Mouse (Mus musculus) neural tube, embryonic 12.5 days (tissue): ENCODE measurements around the gene Kif26b. TPM values are rescaled to one million over a fixed set of nuclear protein-coding genes. Genes with fewer than 3 reads are reported as not detected.

Source experiments
- ATAC-seq: fragments of 200-750 bp; cut with Nextera tagmentation; 2 replicates; pipeline ENCODE4 v1.8.0; 2017; ENCODE audit warnings: low read depth, mild to moderate bottlenecking, moderate TSS enrichment, moderate library complexity; ENCODE audit not compliant: low FRiP score
- H3K27ac ChIP-seq: fragments of 300-500 bp; sonication (generic); 2 replicates; pipeline ENCODE4 v1.5.1; 2016
- H3K27me3 ChIP-seq: fragments of 300-500 bp; sonication (generic); replicated peaks from 2 replicates; pipeline ENCODE4 v1.6.1; 2016; ENCODE audit warnings: mild to moderate bottlenecking
- H3K36me3 ChIP-seq: fragments of 300-500 bp; sonication (generic); 2 replicates; pipeline ENCODE4 v1.6.1; 2016; ENCODE audit warnings: mild to moderate bottlenecking
- H3K4me1 ChIP-seq: fragments of 300-500 bp; sonication (generic); 2 replicates; pipeline ENCODE4 v1.6.1; 2016
- H3K4me2 ChIP-seq: fragments of 300-500 bp; sonication (generic); replicated peaks from 2 replicates; pipeline ENCODE4 v1.6.1; 2016; ENCODE audit warnings: mild to moderate bottlenecking
- H3K4me3 ChIP-seq: fragments of 300-500 bp; sonication (generic); 2 replicates; pipeline ENCODE4 v1.5.1; 2016
- H3K9ac ChIP-seq: fragments of 300-500 bp; sonication (generic); 2 replicates; pipeline ENCODE4 v1.6.1; 2016; ENCODE audit warnings: mild to moderate bottlenecking
- H3K9me3 ChIP-seq: fragments of 300-500 bp; sonication (generic); 2 replicates; pipeline ENCODE4 v1.6.1; 2016; ENCODE audit warnings: mild to moderate bottlenecking
- WGBS: fragments of 180-500 bp; shearing (Covaris S2); methylation state at CpG from one replicate; pipeline ENCODE4 v1.1.7; 2016; 5-methylcytosine and 5-hydroxymethylcytosine counted together
- polyA plus RNA-seq: library from polyadenylated mRNA; unstranded; fragments of >200 nt; fragmentation: Nextera tagmentation; extraction: Ambion mirVana; gene quantifications from 2 replicates; pipeline ENCODE4 v1.2.1, GENCODE M21; 2016

Gene Kif26b
- polyA plus RNA-seq, 1 experiment from 2014 or later = 12.6 TPM

DNA sequence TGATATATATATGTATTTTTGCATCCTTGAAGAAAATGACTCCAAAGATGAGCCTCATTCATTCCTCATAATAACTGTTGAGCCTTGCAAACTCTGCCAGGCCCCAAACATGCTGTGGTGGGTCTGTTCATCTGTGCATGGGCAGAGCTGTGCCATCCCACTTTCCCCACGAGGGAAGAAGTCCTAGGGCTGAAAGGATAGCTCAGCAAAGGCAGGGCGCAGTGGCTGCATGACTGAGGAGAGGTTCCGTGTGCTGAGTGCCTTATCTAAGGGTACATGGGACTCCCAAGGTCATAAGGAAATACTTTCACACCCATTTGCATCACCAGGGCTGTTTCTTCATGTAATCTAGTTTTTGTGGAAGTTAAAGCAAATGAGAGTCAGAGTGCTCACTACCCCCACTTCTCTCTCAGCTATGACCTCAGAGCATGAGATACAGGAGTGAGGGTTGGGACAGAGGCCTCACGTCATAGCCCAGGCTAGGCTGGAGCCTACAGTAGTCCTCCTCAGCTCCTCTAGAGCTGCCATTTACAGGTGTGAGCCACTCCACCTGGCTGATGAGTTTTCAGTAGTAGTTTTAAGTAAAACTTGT, 148.8 kb downstream of the Kif26b start:
- Histone ChIP-seq H3K9ac (no peak overlapping the region), H3K4me2 (no peak overlapping the region), H3K4me3 (no peak overlapping the region), H3K9me3 (no peaks in the 10 kb centered on the region), H3K27me3 (peaks cover 5% of the 10 kb centered on the region; the same call in 1 of the 2 replicates), H3K36me3 (no peaks in the 10 kb centered on the region), H3K27ac (no peak overlapping the region), H3K4me1 (peaks cover 16% of the 10 kb centered on the region)
- peak; percentile 37; the same call in 1 of the 2 replicates for ATAC-seq
- 72% methylated on average over 4 of the region's 4 CpGs for WGBS

- no peaks in the 10 kb centered on the region for H3K36me3 ChIP-seq
- ATAC-seq = no peak
- no peak overlapping the region for H3K4me2 ChIP-seq
- no peak overlapping the region for H3K9ac ChIP-seq
- no peak overlapping the region for H3K27ac ChIP-seq
- H3K9me3 ChIP-seq = no peaks in the 10 kb centered on the region
- no peak overlapping the region for H3K4me3 ChIP-seq
- 63% methylated on average over 10 of the region's 10 CpGs for WGBS
- H3K4me1 ChIP-seq = no peaks in the 10 kb centered on the region; the same call in 1 of the 2 replicates
- peaks cover 5% of the 10 kb centered on the region; the same call in 1 of the 2 replicates for H3K27me3 ChIP-seq
Observed at GRCm38 (mm10) chr1:178683631-178684030, 154.7 kb downstream of the Kif26b start.

- Histone ChIP-seq H3K9me3 (no peaks in the 10 kb centered on the region), H3K4me3 (no peak overlapping the region), H3K36me3 (no peaks in the 10 kb centered on the region), H3K9ac (no peak overlapping the region), H3K27me3 (no peaks in the 10 kb centered on the region), H3K4me2 (no peak overlapping the region), H3K4me1 (no peaks in the 10 kb centered on the region; the same call in 1 of the 2 replicates), H3K27ac (no peak overlapping the region)
- WGBS = 47% methylated on average over 8 of the region's 8 CpGs
- no peak for ATAC-seq
Observed at GRCm38 (mm10) chr1:178684991-178685680, 156.2 kb downstream of the Kif26b start.

- Histone ChIP-seq H3K9me3 (no peaks in the 10 kb centered on the region), H3K36me3 (no peaks in the 10 kb centered on the region), H3K4me2 (no peak overlapping the region), H3K27me3 (no peaks in the 10 kb centered on the region), H3K9ac (no peak overlapping the region), H3K4me1 (no peaks in the 10 kb centered on the region; the same call in 1 of the 2 replicates), H3K4me3 (no peak overlapping the region), H3K27ac (no peak overlapping the region)
- no peak for ATAC-seq
Observed at GRCm38 (mm10) chr1:178686881-178687280, 158.0 kb downstream of the Kif26b start.

GRCm38 (mm10) chr1:178689512-178689911, 160.6 kb downstream of the Kif26b start:
- no peak overlapping the region for H3K4me2 ChIP-seq
- 67% methylated on average over 4 of the region's 4 CpGs for WGBS
- H3K27me3 ChIP-seq = no peaks in the 10 kb centered on the region
- no peak for ATAC-seq
- no peaks in the 10 kb centered on the region; the same call in 1 of the 2 replicates for H3K4me1 ChIP-seq
- H3K4me3 ChIP-seq = no peak overlapping the region
- H3K36me3 ChIP-seq = no peaks in the 10 kb centered on the region
- no peak overlapping the region for H3K9ac ChIP-seq
- H3K27ac ChIP-seq = no peak overlapping the region
- H3K9me3 ChIP-seq = no peaks in the 10 kb centered on the region

GRCm38 (mm10) chr1:178691679-178692078, 162.8 kb downstream of the Kif26b start:
- Histone ChIP-seq H3K36me3 (no peaks in the 10 kb centered on the region), H3K27ac (no peak overlapping the region), H3K4me2 (no peak overlapping the region), H3K4me3 (no peak overlapping the region), H3K4me1 (no peaks in the 10 kb centered on the region), H3K9ac (no peak overlapping the region), H3K9me3 (no peaks in the 10 kb centered on the region), H3K27me3 (no peaks in the 10 kb centered on the region)
- 73% methylated on average over 2 of the region's 3 CpGs for WGBS
- ATAC-seq = no peak

GRCm38 (mm10) chr1:178700102-178700501, 171.2 kb downstream of the Kif26b start:
- Histone ChIP-seq H3K36me3 (no peaks in the 10 kb centered on the region), H3K9ac (no peak overlapping the region), H3K4me1 (0 out of 2 replicates have a peak, but pooled peaks cover 5% of the 10 kb centered on the region), H3K4me3 (no peak overlapping the region), H3K27ac (no peak overlapping the region), H3K27me3 (no peaks in the 10 kb centered on the region), H3K4me2 (no peak overlapping the region), H3K9me3 (no peaks in the 10 kb centered on the region)
- 37% methylated on average over 4 of the region's 4 CpGs for WGBS
- ATAC-seq = no peak

- H3K4me3 ChIP-seq = no peak overlapping the region
- H3K4me1 ChIP-seq = peaks cover 9% of the 10 kb centered on the region; the same call in 1 of the 2 replicates
- ATAC-seq = no peak
- 86% methylated on average over 8 of the region's 8 CpGs for WGBS
- no peaks in the 10 kb centered on the region for H3K9me3 ChIP-seq
- H3K27ac ChIP-seq = no peak overlapping the region
- H3K36me3 ChIP-seq = no peaks in the 10 kb centered on the region
- H3K9ac ChIP-seq = no peak overlapping the region
- no peak overlapping the region for H3K4me2 ChIP-seq
- H3K27me3 ChIP-seq = no peaks in the 10 kb centered on the region
Observed at GRCm38 (mm10) chr1:178703496-178703895, 174.6 kb downstream of the Kif26b start.

DNA sequence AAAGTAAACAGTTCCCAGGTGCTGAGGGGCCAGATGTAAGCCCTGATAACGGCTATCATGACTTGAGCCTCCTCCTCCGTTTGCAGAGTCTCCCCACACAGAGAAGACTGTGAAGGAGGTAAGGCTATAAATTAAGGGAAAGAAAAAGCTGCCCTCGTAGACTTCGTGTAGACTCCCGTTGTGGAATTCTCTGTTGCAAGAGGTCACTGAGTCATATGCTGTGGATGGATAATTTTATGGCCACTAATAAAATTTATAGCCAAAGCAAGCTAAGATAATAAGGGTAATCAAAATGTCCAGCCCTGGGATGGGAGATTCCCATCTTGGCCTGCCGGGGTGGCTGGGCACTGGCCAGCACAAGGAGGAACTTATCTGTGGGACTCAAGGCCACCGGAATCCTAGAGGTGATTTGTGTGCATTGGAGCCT, 179.0 kb downstream of the Kif26b start:
- H3K4me1 ChIP-seq = peaks cover 4% of the 10 kb centered on the region; the same call in 1 of the 2 replicates
- no peaks in the 10 kb centered on the region for H3K9me3 ChIP-seq
- no peak overlapping the region for H3K9ac ChIP-seq
- H3K4me2 ChIP-seq = no peak overlapping the region
- no peak overlapping the region for H3K27ac ChIP-seq
- 20% methylated on average over 7 of the region's 7 CpGs for WGBS
- H3K36me3 ChIP-seq = no peaks in the 10 kb centered on the region
- no peak for ATAC-seq
- no peak overlapping the region for H3K4me3 ChIP-seq
- no peaks in the 10 kb centered on the region for H3K27me3 ChIP-seq

GRCm38 (mm10) chr1:178708356-178708755, 179.4 kb downstream of the Kif26b start:
- 58% methylated on average over 1 of the region's 1 CpGs for WGBS
- Histone ChIP-seq H3K9ac (no peak overlapping the region), H3K27me3 (no peaks in the 10 kb centered on the region), H3K4me2 (no peak overlapping the region), H3K9me3 (no peaks in the 10 kb centered on the region), H3K27ac (no peak overlapping the region), H3K4me3 (no peak overlapping the region), H3K36me3 (no peaks in the 10 kb centered on the region), H3K4me1 (peaks cover 4% of the 10 kb centered on the region; the same call in 1 of the 2 replicates)
- ATAC-seq = no peak

- H3K9me3 ChIP-seq = no peaks in the 10 kb centered on the region
- no peak overlapping the region for H3K27ac ChIP-seq
- no peak overlapping the region for H3K4me2 ChIP-seq
- H3K4me3 ChIP-seq = no peak overlapping the region
- 84% methylated on average over 9 of the region's 9 CpGs for WGBS
- no peaks in the 10 kb centered on the region for H3K27me3 ChIP-seq
- H3K4me1 ChIP-seq = peaks cover 4% of the 10 kb centered on the region; the same call in 1 of the 2 replicates
- no peaks in the 10 kb centered on the region for H3K36me3 ChIP-seq
- H3K9ac ChIP-seq = no peak overlapping the region
- ATAC-seq = no peak
Observed at GRCm38 (mm10) chr1:178712189-178712873, 183.4 kb downstream of the Kif26b start.

DNA sequence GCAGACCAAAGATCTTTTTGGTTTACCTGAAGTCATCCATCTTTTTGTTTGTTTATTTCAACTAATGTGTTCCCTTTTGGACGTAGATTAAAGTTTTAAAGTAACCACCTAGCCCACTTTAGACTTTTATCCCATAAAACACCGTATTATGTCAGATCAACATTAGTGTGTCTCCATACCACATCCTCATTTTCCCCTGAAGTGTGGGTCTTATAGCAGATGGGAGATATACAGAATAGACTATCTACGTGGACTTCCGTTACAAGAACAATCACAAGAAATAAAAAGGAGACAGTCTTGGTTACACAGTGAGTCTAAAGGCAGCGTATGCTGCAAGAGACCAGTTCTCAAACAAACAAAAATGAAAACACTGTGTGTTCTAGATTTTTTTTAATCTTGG, 185.3 kb downstream of the Kif26b start:
- ATAC-seq = no peak
- Histone ChIP-seq H3K9me3 (peaks cover under 1% of the 10 kb centered on the region; the same call in 1 of the 2 replicates), H3K27ac (no peak overlapping the region), H3K36me3 (no peaks in the 10 kb centered on the region), H3K4me1 (no peaks in the 10 kb centered on the region), H3K4me3 (no peak overlapping the region), H3K27me3 (no peaks in the 10 kb centered on the region), H3K4me2 (no peak overlapping the region), H3K9ac (no peak overlapping the region)
- WGBS = 92% methylated on average over 5 of the region's 5 CpGs
